Mouse (Mus musculus): ENCODE results near the gene AI467606. TPM values are rescaled to one million over a fixed set of nuclear protein-coding genes. Genes with fewer than 3 reads are reported as not detected.

The AI467606 gene
- polyA plus RNA-seq, 1 experiment from 2014 or later, result 4.4 TPM

- peak overlapping the region; percentile 46 for H3K4me2 ChIP-seq (replicated peaks)
- H3K27ac ChIP-seq, result 0 out of 2 replicates have a peak overlapping the region, but pooled peaks have one; percentile 22
- no peaks in the 10 kb centered on the region for H3K9me3 ChIP-seq
- 40% methylated on average over 12 of the region's 12 CpGs for WGBS
- H3K27me3 ChIP-seq (replicated peaks), result no peaks in the 10 kb centered on the region
- peaks cover 22% of the 10 kb centered on the region for H3K4me1 ChIP-seq (replicated peaks)
- no peak overlapping the region for H3K4me3 ChIP-seq (replicated peaks)
- H3K9ac ChIP-seq, result no peak overlapping the region
- ATAC-seq, result peak; percentile 50
- no peaks in the 10 kb centered on the region for H3K36me3 ChIP-seq
These were observed 22.6 kb downstream of the AI467606 start for GRCm38 (mm10) chr7:127113614-127114259.

- no peak overlapping the region for H3K4me2 ChIP-seq (replicated peaks)
- peaks cover 22% of the 10 kb centered on the region for H3K4me1 ChIP-seq (replicated peaks)
These were observed 23.8 kb downstream of the AI467606 start for GRCm38 (mm10) chr7:127114920-127115319.

GRCm38 (mm10) chr7:127116331-127116935, 25.3 kb downstream of the AI467606 start:
- H3K27me3 ChIP-seq (replicated peaks), result no peaks in the 10 kb centered on the region
- H3K9ac ChIP-seq, result no peak overlapping the region
- H3K4me3 ChIP-seq (replicated peaks), result no peak overlapping the region
- H3K27ac ChIP-seq, result no peak overlapping the region
- WGBS, result 57% methylated on average over 11 of the region's 11 CpGs
- no peaks in the 10 kb centered on the region for H3K36me3 ChIP-seq
- no peak for ATAC-seq
- peaks cover 24% of the 10 kb centered on the region for H3K4me1 ChIP-seq (replicated peaks)
- no peaks in the 10 kb centered on the region for H3K9me3 ChIP-seq
- no peak overlapping the region for H3K4me2 ChIP-seq (replicated peaks)

More at GRCm38 (mm10) chr7:127114920-127115319, 23.8 kb downstream of the AI467606 start:
- ATAC-seq, result no peak
- Histone ChIP-seq H3K4me3 (replicated peaks) (no peak overlapping the region), H3K9me3 (no peaks in the 10 kb centered on the region), H3K36me3 (no peaks in the 10 kb centered on the region), H3K27ac (no peak overlapping the region), H3K9ac (no peak overlapping the region), H3K27me3 (replicated peaks) (no peaks in the 10 kb centered on the region)
- 69% methylated on average over 11 of the region's 11 CpGs for WGBS

GRCm38 (mm10) chr7:127117948-127118347, 26.8 kb downstream of the AI467606 start:
- H3K4me3 ChIP-seq (replicated peaks), result no peak overlapping the region
- peak; percentile 46 for ATAC-seq
- H3K4me1 ChIP-seq (replicated peaks), result peaks cover 28% of the 10 kb centered on the region
- H3K36me3 ChIP-seq, result no peaks in the 10 kb centered on the region
- H3K27me3 ChIP-seq (replicated peaks), result no peaks in the 10 kb centered on the region
- no peaks in the 10 kb centered on the region for H3K9me3 ChIP-seq
- no peak overlapping the region for H3K27ac ChIP-seq
- no peak overlapping the region for H3K9ac ChIP-seq
- 27% methylated on average over 5 of the region's 5 CpGs for WGBS
- no peak overlapping the region for H3K4me2 ChIP-seq (replicated peaks)

- Histone ChIP-seq H3K4me3 (replicated peaks) (no peak overlapping the region), H3K9me3 (no peaks in the 10 kb centered on the region), H3K4me2 (replicated peaks) (no peak overlapping the region), H3K4me1 (replicated peaks) (peaks cover 22% of the 10 kb centered on the region), H3K9ac (no peak overlapping the region), H3K27me3 (replicated peaks) (no peaks in the 10 kb centered on the region), H3K27ac (no peak overlapping the region), H3K36me3 (no peaks in the 10 kb centered on the region)
- no peak for ATAC-seq
- WGBS, result 57% methylated on average over 14 of the region's 14 CpGs
These were observed 27.7 kb downstream of the AI467606 start for GRCm38 (mm10) chr7:127118671-127119445.

GRCm38 (mm10) chr7:127121061-127121910, 30.1 kb downstream of the AI467606 start:
- 21% methylated on average over 21 of the region's 21 CpGs for WGBS
- Histone ChIP-seq H3K4me2 (replicated peaks) (peak overlapping the region; percentile 47), H3K9ac (no peak overlapping the region; the same call in 1 of the 2 replicates), H3K4me1 (replicated peaks) (peaks cover 22% of the 10 kb centered on the region), H3K36me3 (no peaks in the 10 kb centered on the region), H3K27me3 (replicated peaks) (no peaks in the 10 kb centered on the region), H3K9me3 (no peaks in the 10 kb centered on the region), H3K4me3 (replicated peaks) (0 out of 2 replicates have a peak overlapping the region, but pooled peaks have one; percentile 0), H3K27ac (no peak overlapping the region)
- ATAC-seq, result peak; percentile 81

GRCm38 (mm10) chr7:127121911-127122270, 30.7 kb downstream of the AI467606 start, which contains the start of gene Qprt:
TSS of gene Qprt (minus strand) at chr7:127122226.
- Histone ChIP-seq H3K27ac (no peak within 1 kb of the TSS), H3K4me1 (replicated peaks) (peaks cover 22% of the 10 kb centered on the region), H3K4me2 (replicated peaks) (peak within 1 kb of the TSS; percentile 47), H3K27me3 (replicated peaks) (no peaks in the 10 kb centered on the region), H3K36me3 (no peaks in the 10 kb centered on the region), H3K4me3 (replicated peaks) (0 out of 2 replicates have a peak within 1 kb of the TSS, but pooled peaks have one; percentile 0), H3K9me3 (no peaks in the 10 kb centered on the region), H3K9ac (no peak within 1 kb of the TSS; the same call in 1 of the 2 replicates)
- 11% methylated on average over 7 of the region's 7 CpGs for WGBS
- peak; percentile 50 for ATAC-seq

- no peaks in the 10 kb centered on the region for H3K9me3 ChIP-seq
- ATAC-seq, result peak; percentile 56; the same call in 1 of the 2 replicates
- H3K4me3 ChIP-seq (replicated peaks), result no peak overlapping the region
These were observed 38.5 kb downstream of the AI467606 start for GRCm38 (mm10) chr7:127129638-127130037.

GRCm38 (mm10) chr7:127133125-127133524, 42.0 kb downstream of the AI467606 start:
- Histone ChIP-seq H3K27ac (no peak overlapping the region), H3K36me3 (no peaks in the 10 kb centered on the region), H3K4me1 (replicated peaks) (no peaks in the 10 kb centered on the region), H3K4me3 (replicated peaks) (no peak overlapping the region), H3K27me3 (replicated peaks) (no peaks in the 10 kb centered on the region), H3K4me2 (replicated peaks) (no peak overlapping the region), H3K9me3 (no peaks in the 10 kb centered on the region), H3K9ac (no peak overlapping the region)
- ATAC-seq, result no peak
- WGBS, result 72% methylated on average over 5 of the region's 5 CpGs

More at GRCm38 (mm10) chr7:127129638-127130037, 38.5 kb downstream of the AI467606 start:
- no peak overlapping the region for H3K4me2 ChIP-seq (replicated peaks)
- no peaks in the 10 kb centered on the region for H3K27me3 ChIP-seq (replicated peaks)
- no peak overlapping the region for H3K27ac ChIP-seq
- H3K4me1 ChIP-seq (replicated peaks), result no peaks in the 10 kb centered on the region
- H3K9ac ChIP-seq, result no peak overlapping the region
- no peaks in the 10 kb centered on the region for H3K36me3 ChIP-seq
- 21% methylated on average over 4 of the region's 4 CpGs for WGBS

GRCm38 (mm10) chr7:127134821-127135447, 43.8 kb downstream of the AI467606 start:
- H3K4me1 ChIP-seq (replicated peaks), result no peaks in the 10 kb centered on the region
- no peak overlapping the region for H3K9ac ChIP-seq
- H3K9me3 ChIP-seq, result no peaks in the 10 kb centered on the region
- no peak overlapping the region for H3K27ac ChIP-seq
- no peak for ATAC-seq
- no peak overlapping the region for H3K4me2 ChIP-seq (replicated peaks)
- no peak overlapping the region for H3K4me3 ChIP-seq (replicated peaks)
- WGBS, result 81% methylated on average over 11 of the region's 11 CpGs
- H3K27me3 ChIP-seq (replicated peaks), result no peaks in the 10 kb centered on the region
- H3K36me3 ChIP-seq, result no peaks in the 10 kb centered on the region
